Mouse (Mus musculus): ENCODE data around the gene Rpl5. TPM values are rescaled to one million over a fixed set of nuclear protein-coding genes. Genes with fewer than 3 reads are reported as not detected.

The Rpl5 gene
- polyA plus RNA-seq, 1 experiment from 2014 or later = 84.2 TPM

DNA sequence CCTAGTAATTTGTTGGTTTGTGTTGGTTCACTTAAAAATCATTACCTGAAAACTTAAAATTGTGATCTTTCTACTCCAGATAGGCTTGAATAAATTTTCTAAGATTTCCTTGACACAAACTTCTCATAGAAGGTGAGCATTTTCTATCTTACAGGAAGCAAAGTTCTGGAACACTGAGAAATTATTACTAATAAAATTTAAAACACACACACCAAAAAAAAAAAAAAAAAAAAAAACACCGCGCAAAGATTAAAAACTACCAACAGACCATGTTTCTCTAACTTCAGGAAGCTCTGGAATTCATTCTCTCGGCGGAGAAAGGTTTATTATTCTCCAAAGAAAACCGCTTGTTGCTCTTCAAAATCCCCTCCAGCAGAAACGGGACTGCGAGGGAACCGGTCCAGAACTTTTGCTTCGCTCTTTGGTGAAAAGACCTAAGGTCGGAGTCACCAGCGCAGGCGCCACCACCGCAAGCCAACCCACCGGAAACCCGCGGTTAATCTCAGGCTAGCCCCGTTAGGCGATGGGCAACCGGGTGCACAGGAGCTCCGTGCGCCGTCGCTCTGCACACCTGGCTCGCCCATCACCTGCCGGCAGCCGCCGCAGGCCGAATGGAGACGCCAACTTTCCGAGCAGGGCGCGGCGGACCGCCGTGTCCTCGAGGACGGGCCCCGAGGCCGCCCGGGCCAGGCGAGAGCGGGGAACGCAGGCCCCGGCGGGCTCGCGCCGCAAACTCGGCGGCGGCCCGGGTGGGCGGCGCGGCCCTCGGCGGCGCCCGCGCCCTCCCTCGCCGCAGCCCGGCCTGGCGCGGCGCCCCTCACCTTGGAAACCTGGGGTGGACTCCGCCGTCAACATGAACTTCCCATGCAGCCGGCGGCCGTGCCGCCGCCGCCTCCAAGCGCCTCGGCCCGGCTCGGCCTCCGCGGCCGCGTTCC, 32.1 kb upstream of the Rpl5 start:
- no peaks in the 10 kb centered on the region for H3K4me1 ChIP-seq (ENCODE audit: control insufficient read depth, insufficient read depth, low read length)
- no peaks in the 10 kb centered on the region for H3K9me3 ChIP-seq (replicated peaks; ENCODE audit: control insufficient read depth, low read length)
- H3K9ac ChIP-seq (replicated peaks; ENCODE audit: low read length) = peak overlapping the region; percentile 95
- H3K27me3 ChIP-seq (ENCODE audit: control insufficient read depth, insufficient read depth, low read length) = no peaks in the 10 kb centered on the region
- peak overlapping the region; percentile 57 for H3K4me2 ChIP-seq (ENCODE audit: low read depth, low read length)
- no peaks in the 10 kb centered on the region for H3K36me3 ChIP-seq (replicated peaks; ENCODE audit: control insufficient read depth, insufficient read depth, low read depth, low read length)
- WGBS = under 1% methylated on average over 62 of the region's 82 CpGs
- DNase-seq (ENCODE audit: low spot score) (peak; percentile 68), ATAC-seq (replicated peaks; ENCODE audit: insufficient number of reproducible peaks, low FRiP score, low TSS enrichment, low read depth) (peak; percentile 75)
- peak overlapping the region; percentile 89 for H3K4me3 ChIP-seq (ENCODE audit: low read depth, low read length)
- H3K27ac ChIP-seq (replicated peaks; ENCODE audit: low read depth, low read length) = peak overlapping the region; percentile 96

GRCm38 (mm10) chr5:107868905-107869424, 31.3 kb upstream of the Rpl5 start:
- H3K9ac ChIP-seq (replicated peaks; ENCODE audit: low read length) = peak overlapping the region; percentile 95
- H3K36me3 ChIP-seq (replicated peaks; ENCODE audit: control insufficient read depth, insufficient read depth, low read depth, low read length) = no peaks in the 10 kb centered on the region
- H3K9me3 ChIP-seq (replicated peaks; ENCODE audit: control insufficient read depth, low read length) = no peaks in the 10 kb centered on the region
- H3K4me1 ChIP-seq (ENCODE audit: control insufficient read depth, insufficient read depth, low read length) = no peaks in the 10 kb centered on the region
- H3K4me2 ChIP-seq (ENCODE audit: low read depth, low read length) = peak overlapping the region; percentile 57
- peak overlapping the region; percentile 96 for H3K27ac ChIP-seq (replicated peaks; ENCODE audit: low read depth, low read length)
- H3K4me3 ChIP-seq (ENCODE audit: low read depth, low read length) = peak overlapping the region; percentile 89
- ATAC-seq (replicated peaks; ENCODE audit: insufficient number of reproducible peaks, low FRiP score, low TSS enrichment, low read depth) (peak; percentile 99), DNase-seq (ENCODE audit: low spot score) (peak; percentile 96)
- no peaks in the 10 kb centered on the region for H3K27me3 ChIP-seq (ENCODE audit: control insufficient read depth, insufficient read depth, low read length)
- WGBS = under 1% methylated on average over 58 of the region's 58 CpGs

DNA sequence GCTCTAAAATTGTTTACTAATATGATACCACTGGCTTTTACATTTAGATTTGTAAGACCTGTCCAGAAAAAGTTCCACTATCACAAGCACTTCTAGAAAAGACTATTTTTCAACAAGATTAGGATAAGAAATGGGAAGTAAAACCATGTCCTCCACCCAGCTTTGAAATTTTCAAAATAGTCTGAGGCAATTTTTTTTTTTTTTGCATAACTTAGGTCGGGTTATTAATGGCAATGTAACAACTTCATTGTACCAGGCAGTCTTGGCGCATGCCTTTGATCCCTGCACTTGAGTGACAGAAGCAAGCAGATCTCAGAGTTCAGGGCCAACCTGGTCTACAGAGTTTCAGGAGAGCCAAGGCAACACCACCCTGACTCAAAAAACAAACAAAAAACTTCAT, 30.6 kb upstream of the Rpl5 start:
- Histone ChIP-seq H3K9ac (replicated peaks; ENCODE audit: low read length) (no peak overlapping the region), H3K9me3 (replicated peaks; ENCODE audit: control insufficient read depth, low read length) (no peaks in the 10 kb centered on the region), H3K36me3 (replicated peaks; ENCODE audit: control insufficient read depth, insufficient read depth, low read depth, low read length) (no peaks in the 10 kb centered on the region), H3K4me1 (ENCODE audit: control insufficient read depth, insufficient read depth, low read length) (no peaks in the 10 kb centered on the region), H3K4me2 (ENCODE audit: low read depth, low read length) (no peak overlapping the region), H3K27ac (replicated peaks; ENCODE audit: low read depth, low read length) (no peak overlapping the region), H3K4me3 (ENCODE audit: low read depth, low read length) (no peak overlapping the region), H3K27me3 (ENCODE audit: control insufficient read depth, insufficient read depth, low read length) (no peaks in the 10 kb centered on the region)
- DNase-seq (ENCODE audit: low spot score) (no peak), ATAC-seq (replicated peaks; ENCODE audit: insufficient number of reproducible peaks, low FRiP score, low TSS enrichment, low read depth) (no peak)
- 61% methylated on average over 2 of the region's 2 CpGs for WGBS

GRCm38 (mm10) chr5:107873330-107873729, 27.0 kb upstream of the Rpl5 start:
- 91% methylated on average over 6 of the region's 6 CpGs for WGBS
- Histone ChIP-seq H3K27ac (replicated peaks; ENCODE audit: low read depth, low read length) (no peak overlapping the region), H3K36me3 (replicated peaks; ENCODE audit: control insufficient read depth, insufficient read depth, low read depth, low read length) (no peaks in the 10 kb centered on the region), H3K9ac (replicated peaks; ENCODE audit: low read length) (no peak overlapping the region), H3K4me2 (ENCODE audit: low read depth, low read length) (no peak overlapping the region), H3K9me3 (replicated peaks; ENCODE audit: control insufficient read depth, low read length) (no peaks in the 10 kb centered on the region), H3K4me1 (ENCODE audit: control insufficient read depth, insufficient read depth, low read length) (no peaks in the 10 kb centered on the region), H3K27me3 (ENCODE audit: control insufficient read depth, insufficient read depth, low read length) (no peaks in the 10 kb centered on the region), H3K4me3 (ENCODE audit: low read depth, low read length) (no peak overlapping the region)
- DNase-seq (ENCODE audit: low spot score) = no peak
- no peak for ATAC-seq (replicated peaks; ENCODE audit: insufficient number of reproducible peaks, low FRiP score, low TSS enrichment, low read depth)

DNA sequence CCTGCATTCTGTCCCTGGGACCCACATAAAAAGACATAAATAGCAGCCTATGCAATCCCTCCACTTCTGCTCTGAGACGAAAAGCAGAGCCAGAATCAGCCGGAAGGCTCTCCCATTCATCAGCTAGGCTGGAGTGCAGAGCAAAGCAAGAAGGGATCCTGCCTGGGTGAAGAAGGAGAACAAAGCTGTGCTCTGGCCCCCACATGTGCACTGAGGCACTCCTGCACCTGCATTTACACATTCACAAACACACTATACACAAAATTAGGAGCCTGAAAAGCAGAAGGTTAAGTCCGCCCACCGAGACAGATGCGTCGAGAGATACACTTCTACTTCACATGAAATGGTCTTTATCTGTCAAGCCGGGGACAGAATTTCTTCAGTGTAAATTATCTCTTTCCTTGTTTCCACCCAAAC, 26.4 kb upstream of the Rpl5 start:
- Histone ChIP-seq H3K9me3 (replicated peaks; ENCODE audit: control insufficient read depth, low read length) (no peaks in the 10 kb centered on the region), H3K27ac (replicated peaks; ENCODE audit: low read depth, low read length) (no peak overlapping the region), H3K27me3 (ENCODE audit: control insufficient read depth, insufficient read depth, low read length) (no peaks in the 10 kb centered on the region), H3K4me2 (ENCODE audit: low read depth, low read length) (no peak overlapping the region), H3K36me3 (replicated peaks; ENCODE audit: control insufficient read depth, insufficient read depth, low read depth, low read length) (no peaks in the 10 kb centered on the region), H3K4me1 (ENCODE audit: control insufficient read depth, insufficient read depth, low read length) (no peaks in the 10 kb centered on the region), H3K9ac (replicated peaks; ENCODE audit: low read length) (no peak overlapping the region), H3K4me3 (ENCODE audit: low read depth, low read length) (no peak overlapping the region)
- ATAC-seq (replicated peaks; ENCODE audit: insufficient number of reproducible peaks, low FRiP score, low TSS enrichment, low read depth) (no peak), DNase-seq (ENCODE audit: low spot score) (no peak)
- 83% methylated on average over 7 of the region's 7 CpGs for WGBS

- ATAC-seq (replicated peaks; ENCODE audit: insufficient number of reproducible peaks, low FRiP score, low TSS enrichment, low read depth) (no peak), DNase-seq (ENCODE audit: low spot score) (no peak)
- Histone ChIP-seq H3K9ac (replicated peaks; ENCODE audit: low read length) (no peak within 1 kb of the TSS), H3K27ac (replicated peaks; ENCODE audit: low read depth, low read length) (no peak within 1 kb of the TSS), H3K9me3 (replicated peaks; ENCODE audit: control insufficient read depth, low read length) (no peaks in the 10 kb centered on the region), H3K36me3 (replicated peaks; ENCODE audit: control insufficient read depth, insufficient read depth, low read depth, low read length) (no peaks in the 10 kb centered on the region), H3K27me3 (ENCODE audit: control insufficient read depth, insufficient read depth, low read length) (no peaks in the 10 kb centered on the region), H3K4me1 (ENCODE audit: control insufficient read depth, insufficient read depth, low read length) (no peaks in the 10 kb centered on the region), H3K4me2 (ENCODE audit: low read depth, low read length) (no peak within 1 kb of the TSS), H3K4me3 (ENCODE audit: low read depth, low read length) (no peak within 1 kb of the TSS)
- 51% methylated on average over 4 of the region's 4 CpGs for WGBS
Observed at GRCm38 (mm10) chr5:107874561-107875260, 25.6 kb upstream of the Rpl5 start, which contains the start of gene Evi5. Evi5 (minus strand) TSS chr5:107875107.

DNA sequence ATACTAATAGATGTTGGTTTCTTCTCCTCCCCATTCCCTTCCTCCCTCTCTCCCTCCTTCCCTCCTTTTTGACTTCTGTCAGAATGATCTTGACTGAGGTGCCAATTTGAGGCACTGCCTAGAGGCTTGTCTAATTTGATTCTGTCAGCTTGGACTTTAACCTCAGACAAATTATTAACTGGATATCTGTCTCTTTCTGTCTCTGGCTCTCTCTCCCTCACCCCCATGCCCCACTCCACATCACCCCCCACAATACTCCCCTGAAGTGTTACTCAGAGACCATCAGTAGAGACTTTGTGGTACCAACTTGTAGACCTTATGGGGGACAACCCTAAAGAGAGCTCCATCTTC, 25.1 kb upstream of the Rpl5 start:
- no peak for ATAC-seq (replicated peaks; ENCODE audit: insufficient number of reproducible peaks, low FRiP score, low TSS enrichment, low read depth)

GRCm38 (mm10) chr5:107877053-107877452, 23.2 kb upstream of the Rpl5 start:
- H3K9me3 ChIP-seq (replicated peaks; ENCODE audit: control insufficient read depth, low read length) = no peaks in the 10 kb centered on the region
- ATAC-seq (replicated peaks; ENCODE audit: insufficient number of reproducible peaks, low FRiP score, low TSS enrichment, low read depth) = no peak

More for the DNA sequence above, 25.1 kb upstream of the Rpl5 start:
- Histone ChIP-seq H3K4me2 (ENCODE audit: low read depth, low read length) (no peak overlapping the region), H3K36me3 (replicated peaks; ENCODE audit: control insufficient read depth, insufficient read depth, low read depth, low read length) (no peaks in the 10 kb centered on the region), H3K4me1 (ENCODE audit: control insufficient read depth, insufficient read depth, low read length) (no peaks in the 10 kb centered on the region), H3K27me3 (ENCODE audit: control insufficient read depth, insufficient read depth, low read length) (no peaks in the 10 kb centered on the region), H3K27ac (replicated peaks; ENCODE audit: low read depth, low read length) (no peak overlapping the region), H3K9me3 (replicated peaks; ENCODE audit: control insufficient read depth, low read length) (no peaks in the 10 kb centered on the region), H3K9ac (replicated peaks; ENCODE audit: low read length) (no peak overlapping the region), H3K4me3 (ENCODE audit: low read depth, low read length) (no peak overlapping the region)
- DNase-seq (ENCODE audit: low spot score) = no peak

More at GRCm38 (mm10) chr5:107877053-107877452, 23.2 kb upstream of the Rpl5 start:
- DNase-seq (ENCODE audit: low spot score) = no peak
- no peaks in the 10 kb centered on the region for H3K4me1 ChIP-seq (ENCODE audit: control insufficient read depth, insufficient read depth, low read length)
- H3K4me3 ChIP-seq (ENCODE audit: low read depth, low read length) = no peak overlapping the region
- H3K4me2 ChIP-seq (ENCODE audit: low read depth, low read length) = no peak overlapping the region
- no peaks in the 10 kb centered on the region for H3K36me3 ChIP-seq (replicated peaks; ENCODE audit: control insufficient read depth, insufficient read depth, low read depth, low read length)
- H3K27ac ChIP-seq (replicated peaks; ENCODE audit: low read depth, low read length) = no peak overlapping the region
- H3K27me3 ChIP-seq (ENCODE audit: control insufficient read depth, insufficient read depth, low read length) = no peaks in the 10 kb centered on the region
- H3K9ac ChIP-seq (replicated peaks; ENCODE audit: low read length) = no peak overlapping the region
- 88% methylated on average over 1 of the region's 1 CpGs for WGBS

Measured in embryonic facial prominence, embryonic 11.5 days (tissue).